Mouse (Mus musculus): Measurements from ENCODE around the gene Kcnk6.
A peak's percentile ranks its signal among the peaks of the same experiment; 100 is the strongest.
"Not testable (repeated sequence)": the region's sequence is repeated elsewhere in the genome, so short reads cannot be mapped to it uniquely, and the experiment has no call there.

Gene Kcnk6

DNA sequence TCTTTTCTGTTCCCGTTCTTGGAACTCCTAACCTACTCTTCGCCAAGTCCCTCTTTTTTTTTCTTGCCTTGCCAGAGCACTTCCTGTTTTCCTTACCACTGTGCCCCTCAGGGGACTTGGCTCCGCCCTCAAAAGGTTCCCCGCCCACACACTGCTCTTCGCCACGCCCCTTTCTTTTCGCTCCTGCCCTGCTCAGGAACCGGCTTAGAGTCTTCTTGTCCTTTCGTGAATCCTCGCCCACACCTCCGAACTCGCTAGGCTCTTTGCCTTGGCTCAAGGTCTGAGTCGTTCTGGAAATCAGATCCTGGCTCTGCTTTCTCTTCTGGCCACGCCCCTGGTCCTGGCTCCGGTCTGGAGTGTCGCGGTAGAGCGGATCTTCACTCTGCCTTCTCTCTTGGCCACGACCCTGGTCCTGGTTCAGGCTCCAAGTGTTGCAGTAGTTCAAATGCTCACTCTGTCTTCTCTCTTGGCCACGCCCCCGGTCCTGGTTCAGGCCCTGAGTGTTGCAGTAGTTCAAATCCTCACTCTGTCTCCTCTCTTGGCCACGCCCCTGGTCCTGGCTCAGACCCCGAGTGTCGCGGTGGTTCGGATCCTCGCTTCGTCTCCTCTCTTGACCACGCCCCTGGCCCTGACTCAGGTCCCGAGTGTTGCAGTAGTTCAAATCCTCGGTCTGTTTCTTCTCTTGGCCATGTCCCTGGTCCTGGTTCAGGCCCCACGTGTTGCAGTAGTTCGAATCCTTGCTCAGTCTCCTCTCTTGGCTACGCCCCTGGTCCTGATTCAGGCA is 20.7 kb downstream of the Kcnk6 start:
- peak; percentile 72 to 75 for DNase-seq (ENCODE audit: low spot score in 2 of 2)

DNA sequence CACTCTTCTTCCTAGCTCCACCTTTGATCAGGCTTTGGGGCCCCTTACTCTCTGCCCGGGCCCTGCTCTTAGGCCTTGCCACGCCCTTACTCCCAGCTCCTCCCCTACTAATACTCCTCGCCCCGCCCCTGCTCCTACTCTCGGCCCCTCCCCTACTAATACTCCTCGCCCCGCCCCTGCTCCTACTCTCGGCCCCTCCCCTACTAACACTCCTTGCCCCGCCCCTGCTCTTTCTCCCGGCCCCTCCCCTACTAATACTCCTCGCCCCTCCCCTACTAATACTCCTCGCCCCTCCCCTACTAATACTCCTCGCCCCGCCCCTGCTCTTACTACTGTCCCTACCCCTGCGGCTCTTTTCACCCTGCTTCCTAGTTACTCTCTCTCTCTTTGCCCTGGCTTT is 21.3 kb downstream of the Kcnk6 start:
- not testable (repeated sequence) for DNase-seq (ENCODE audit: low spot score in 2 of 2)

DNA sequence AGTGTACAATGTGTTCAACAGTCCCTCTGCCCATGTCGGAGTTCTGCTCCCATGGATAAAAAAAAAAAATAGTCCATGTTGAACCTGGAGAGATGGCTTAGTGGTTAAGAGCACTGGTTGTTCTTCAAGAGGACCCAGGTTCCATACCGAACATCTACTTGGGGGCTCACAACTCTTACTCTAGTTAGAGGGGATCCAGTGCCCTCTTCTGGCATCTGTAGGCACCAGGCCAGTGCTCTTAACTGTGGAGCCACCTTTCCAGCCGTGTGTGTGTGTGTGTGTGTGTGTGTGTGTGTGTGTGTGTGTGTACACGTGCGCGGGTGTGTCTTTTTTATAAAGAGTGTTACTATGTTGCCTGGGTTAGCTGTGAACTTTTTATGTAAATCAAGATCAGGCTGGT is 29.7 kb downstream of the Kcnk6 start:
- DNase-seq (ENCODE audit: low spot score in 2 of 2): no peak

DNA sequence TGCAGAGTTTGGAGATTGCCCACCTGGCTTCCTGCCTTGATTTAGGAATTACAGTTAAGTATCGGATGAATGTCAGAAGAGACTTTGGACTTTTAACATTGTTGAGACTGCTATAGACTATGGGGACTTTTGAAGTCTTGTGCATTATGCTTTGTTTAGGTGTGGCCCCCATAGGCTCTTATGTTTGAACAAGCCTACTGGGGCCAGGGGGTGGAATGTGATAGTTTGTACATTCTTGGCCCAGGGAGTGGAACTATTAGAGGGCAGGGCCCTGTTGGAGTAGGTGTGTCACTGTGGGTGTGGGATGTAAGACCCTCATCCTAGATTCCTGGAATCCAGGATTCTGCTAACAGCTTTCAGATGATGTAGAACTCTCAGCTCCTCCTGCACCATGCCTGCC is 38.1 kb downstream of the Kcnk6 start:
- DNase-seq (ENCODE audit: low spot score in 2 of 2): not testable (repeated sequence)

DNA sequence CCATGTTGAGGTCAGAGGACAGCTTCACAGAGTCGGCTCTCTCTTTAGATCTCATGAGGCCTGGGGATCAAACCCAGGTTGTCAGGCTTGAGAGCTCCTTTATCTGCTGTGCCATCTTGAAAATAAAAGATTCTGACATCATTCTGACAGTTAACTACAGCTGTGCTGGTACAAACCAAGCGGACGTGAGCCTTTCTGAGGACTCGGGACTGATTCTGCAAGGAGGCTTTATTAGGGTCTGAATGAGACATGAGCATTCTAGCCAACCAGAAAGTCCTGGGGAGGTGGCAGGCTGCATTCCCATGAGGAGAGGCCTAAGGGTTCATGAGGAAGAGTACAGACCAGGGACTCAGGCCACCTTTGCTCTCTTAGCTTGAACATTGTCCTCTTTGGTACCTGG is 51.0 kb downstream of the Kcnk6 start:
- DNase-seq (ENCODE audit: low spot score in 2 of 2): not testable (repeated sequence)

DNA sequence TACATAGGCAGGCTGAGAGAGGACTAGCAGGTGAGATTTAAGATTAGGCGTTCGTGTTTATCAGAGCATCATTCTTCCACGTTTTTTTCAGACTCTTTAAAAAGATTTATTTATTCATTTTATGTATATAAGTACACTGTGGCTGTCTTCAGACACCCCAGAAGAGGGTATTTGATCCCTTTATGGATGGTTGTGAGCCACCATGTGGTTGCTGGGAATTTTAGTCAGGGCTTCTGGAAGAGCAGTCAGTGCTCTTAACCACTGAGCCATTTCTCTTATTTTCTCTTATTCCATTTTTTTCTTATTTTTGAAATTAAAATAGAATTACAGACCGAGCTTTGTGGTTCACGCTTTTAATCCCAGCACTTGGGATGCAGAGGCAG is 51.5 kb downstream of the Kcnk6 start:
- no peak for DNase-seq (ENCODE audit: low spot score in 2 of 2)

DNA sequence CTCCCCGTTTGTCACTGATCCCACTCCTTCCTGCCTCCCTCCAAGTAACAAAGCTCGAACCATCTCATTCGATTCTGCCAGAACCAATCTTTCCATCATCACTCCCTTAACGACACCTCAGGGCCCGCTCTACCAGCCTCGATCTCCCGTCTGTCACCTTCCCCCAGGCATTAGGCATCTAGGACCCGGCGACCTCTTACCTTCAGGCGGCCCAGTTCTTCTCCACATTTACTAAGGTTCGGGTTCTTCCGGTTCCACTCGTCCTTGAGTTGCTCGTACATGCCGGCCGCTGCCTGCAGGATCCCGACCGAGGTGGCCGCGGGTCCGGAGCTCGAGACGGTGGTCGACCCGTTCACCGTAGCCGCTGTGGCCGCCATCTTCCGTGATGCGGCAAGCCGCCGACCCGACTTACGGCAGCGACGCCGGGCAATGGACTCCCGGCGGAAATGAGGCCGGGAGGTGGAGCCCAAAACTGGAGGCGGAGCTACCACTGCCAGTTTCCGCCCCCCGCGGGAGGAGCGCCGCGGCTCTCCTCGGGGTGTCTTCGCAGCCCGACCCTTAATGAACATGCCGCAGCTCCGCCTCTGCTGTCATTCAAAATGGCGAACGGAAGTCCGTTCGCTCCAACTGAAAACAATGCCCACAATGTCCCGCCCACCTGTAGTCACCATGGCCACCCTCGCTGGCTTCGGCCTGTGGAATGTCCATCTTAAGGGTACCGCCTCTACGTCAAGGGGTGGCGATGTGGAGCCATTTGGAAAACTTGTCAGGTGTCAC is 52.0 kb downstream of the Kcnk6 start, which contains the start of gene Psmd8:
TSS of gene Psmd8 (minus strand) at position 625 of the 777 bp plus-strand sequence.
- DNase-seq (ENCODE audit: low spot score in 2 of 2): peak; percentile 95 to 96

DNA sequence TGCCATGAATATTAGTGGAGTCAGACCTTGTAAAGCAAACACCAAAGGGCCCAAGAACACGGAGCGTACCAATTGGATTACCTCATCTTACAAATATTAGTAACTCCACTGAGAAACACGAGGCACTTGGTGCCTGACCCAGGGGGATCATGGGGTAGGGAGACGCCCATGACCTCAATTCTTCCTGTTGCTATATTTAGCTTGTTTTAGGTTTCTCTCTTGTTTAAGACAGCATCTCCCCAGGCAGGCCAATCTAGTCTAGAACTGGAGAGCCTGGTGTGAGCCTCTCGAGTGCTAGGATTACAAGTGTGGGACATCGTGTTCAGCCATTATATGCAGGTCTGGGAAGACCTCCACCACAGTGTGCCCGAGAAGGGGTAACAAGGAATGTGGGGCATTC is 53.0 kb downstream of the Kcnk6 start:
- DNase-seq (ENCODE audit: low spot score in 2 of 2): no peak

DNA sequence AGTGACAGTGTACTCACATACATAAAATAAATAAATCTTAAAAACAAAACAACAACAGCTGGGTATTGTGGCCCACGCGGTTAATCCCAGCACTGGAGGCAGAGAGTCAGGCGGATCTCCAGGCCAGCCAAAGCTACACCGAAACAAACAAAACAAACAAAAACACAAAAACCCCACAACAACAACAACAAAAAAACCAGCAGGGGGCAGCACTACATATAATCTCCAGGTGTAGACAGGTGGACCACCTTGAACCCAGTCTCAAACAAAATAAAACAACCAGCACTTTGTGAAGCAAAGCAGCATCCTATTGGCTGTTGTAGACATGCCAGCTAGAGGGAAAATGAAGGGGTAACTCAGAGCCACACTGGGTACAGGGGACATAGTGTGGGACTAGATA is 54.2 kb downstream of the Kcnk6 start:
- DNase-seq (ENCODE audit: low spot score in 2 of 2): no peak

DNA sequence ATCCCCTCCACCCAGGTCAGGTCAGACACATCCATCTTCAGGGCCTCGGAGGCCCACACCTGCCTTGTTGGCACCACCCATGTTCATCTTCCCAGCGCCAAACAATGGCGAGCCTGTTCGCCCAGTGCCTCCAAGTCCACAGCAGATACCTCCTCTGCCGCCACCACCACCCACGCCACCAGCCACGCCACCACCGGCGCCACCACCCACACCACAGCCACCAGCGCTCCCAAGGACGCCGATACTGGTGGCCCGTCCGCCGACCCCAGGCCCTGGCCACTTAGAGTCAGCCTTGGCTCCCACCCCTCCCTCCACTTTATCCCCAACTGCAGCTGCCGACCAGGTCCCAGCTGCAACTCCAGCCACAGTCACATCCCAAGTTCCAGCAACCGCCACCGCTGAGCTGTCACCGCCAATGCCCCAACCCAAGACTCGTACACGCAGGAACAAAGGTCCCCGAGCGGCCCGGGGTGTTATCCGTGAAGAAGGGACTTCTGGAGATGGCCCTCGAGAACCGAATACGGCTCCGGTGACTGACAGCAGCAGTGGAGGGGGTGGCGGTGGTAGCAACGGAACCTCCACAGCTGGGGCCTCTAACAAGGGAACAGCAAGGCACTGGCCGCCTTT is 59.8 kb downstream of the Kcnk6 start:
- no peak for DNase-seq (ENCODE audit: low spot score in 2 of 2)
